Mouse (Mus musculus) stomach, postnatal 0 days (tissue): ENCODE measurements at regions not wholly inside any gene's neighbourhood (a gene's known extent, or its start where the extent isn't known, plus 50 kb on each side); places are given as distances from the start of the nearest gene placed in this dataset.

ENCODE experiments used
- ATAC-seq: fragments of 200-750 bp; cut with Nextera tagmentation; 2 replicates; pipeline ENCODE4 v1.8.0; 2017; ENCODE audit not compliant: low FRiP score, low TSS enrichment
- DNase-seq: peaks from one replicate; pipeline ENCODE4 v3.0.0-alpha.2; 2016; ENCODE audit warnings: low spot score
- H3K27ac ChIP-seq: fragments of 300-500 bp; sonication (generic); replicated peaks from 2 replicates; pipeline ENCODE4 v1.5.1; 2014; ENCODE audit warnings: mild to moderate bottlenecking, control low read depth
- H3K27me3 ChIP-seq: fragments of 300-500 bp; sonication (generic); 2 replicates; pipeline ENCODE4 v1.6.1; 2014; ENCODE audit warnings: low read length; ENCODE audit not compliant: control insufficient read depth, insufficient read depth
- H3K36me3 ChIP-seq: fragments of 300-500 bp; sonication (generic); 2 replicates; pipeline ENCODE4 v1.6.1; 2014; ENCODE audit warnings: low read length, mixed read lengths; ENCODE audit not compliant: control insufficient read depth, insufficient read depth
- H3K4me1 ChIP-seq: fragments of 300-500 bp; sonication (generic); replicated peaks from 2 replicates; pipeline ENCODE4 v1.6.1; 2014; ENCODE audit warnings: antibody characterized with exemption; ENCODE audit not compliant: control insufficient read depth, insufficient read depth
- H3K4me2 ChIP-seq: fragments of 300-500 bp; sonication (generic); replicated peaks from 2 replicates; pipeline ENCODE4 v1.6.1; 2014; ENCODE audit warnings: low read depth, mild to moderate bottlenecking, control low read depth, moderate library complexity
- H3K4me3 ChIP-seq: fragments of 300-500 bp; sonication (generic); 2 replicates; pipeline ENCODE4 v1.5.1; 2014; ENCODE audit warnings: low read depth, low read length, control low read depth
- H3K9ac ChIP-seq: fragments of 300-500 bp; sonication (generic); 2 replicates; pipeline ENCODE4 v1.6.1; 2014; ENCODE audit warnings: mild to moderate bottlenecking, low read length, control low read depth, mixed read lengths
- H3K9me3 ChIP-seq: fragments of 300-500 bp; sonication (generic); 2 replicates; pipeline ENCODE4 v1.6.1; 2016; ENCODE audit warnings: low read length; ENCODE audit not compliant: control insufficient read depth
- CTCF ChIP-seq: IDR thresholded peaks from 2 replicates; pipeline ENCODE4 v1.5.1; 2016; ENCODE audit warnings: antibody characterized with exemption, low read depth, mild to moderate bottlenecking, moderate library complexity
- EP300 ChIP-seq: optimal IDR thresholded peaks from 2 replicates; pipeline ENCODE3; 2016; ENCODE audit warnings: antibody characterized with exemption
- whole genome bisulfite sequencing: fragments of 180-500 bp; shearing (Covaris S2); extraction: QIAGEN DNeasy Blood & Tissue Kit; methylation state at CpG from one replicate; pipeline ENCODE4 v1.1.7; 2014; 5-methylcytosine and 5-hydroxymethylcytosine counted together

GRCm38 (mm10) chr12:38987819-38988218 is 208.6 kb downstream of the Etv1 start:
- H3K4me1 ChIP-seq, result no peaks in the 10 kb centered on the region
- no peak overlapping the region for H3K4me3 ChIP-seq
- no peak overlapping the region for H3K27ac ChIP-seq
- no peak overlapping the region for H3K9ac ChIP-seq
- no peaks in the 10 kb centered on the region for H3K9me3 ChIP-seq
- TF ChIP-seq EP300 (no peak), CTCF (no peak)
- H3K27me3 ChIP-seq, result no peaks in the 10 kb centered on the region
- no peak overlapping the region for H3K4me2 ChIP-seq
- DNase-seq, result no peak
- 94% methylated on average over 4 of the region's 4 CpGs for WGBS
- no peak for ATAC-seq
- H3K36me3 ChIP-seq, result no peaks in the 10 kb centered on the region

GRCm38 (mm10) chr12:39027179-39027578 is 248.0 kb downstream of the Etv1 start:
- Histone ChIP-seq H3K27ac (no peak overlapping the region), H3K4me3 (no peak overlapping the region), H3K36me3 (no peaks in the 10 kb centered on the region), H3K4me1 (no peaks in the 10 kb centered on the region), H3K27me3 (no peaks in the 10 kb centered on the region), H3K9me3 (no peaks in the 10 kb centered on the region), H3K4me2 (no peak overlapping the region), H3K9ac (no peak overlapping the region)
- TF ChIP-seq CTCF (no peak), EP300 (no peak)
- ATAC-seq (no peak), DNase-seq (no peak)
- WGBS, result 82% methylated on average over 2 of the region's 2 CpGs

- WGBS, result 84% methylated on average over 2 of the region's 2 CpGs
- ATAC-seq, result no peak
- DNase-seq, result no peak
- Histone ChIP-seq H3K27me3 (no peaks in the 10 kb centered on the region), H3K4me3 (no peak overlapping the region), H3K36me3 (no peaks in the 10 kb centered on the region), H3K4me1 (no peaks in the 10 kb centered on the region), H3K9me3 (no peaks in the 10 kb centered on the region), H3K27ac (no peak overlapping the region), H3K4me2 (no peak overlapping the region), H3K9ac (no peak overlapping the region)
- TF ChIP-seq CTCF, result no peak
- TF ChIP-seq EP300, result no peak
Observed at GRCm38 (mm10) chr12:39027948-39028347, 248.8 kb downstream of the Etv1 start.

GRCm38 (mm10) chr12:39033982-39034381 is 254.8 kb downstream of the Etv1 start:
- DNase-seq, result no peak
- Histone ChIP-seq H3K4me2 (no peak overlapping the region), H3K4me1 (no peaks in the 10 kb centered on the region), H3K9ac (no peak overlapping the region), H3K27ac (no peak overlapping the region), H3K4me3 (no peak overlapping the region), H3K36me3 (no peaks in the 10 kb centered on the region), H3K27me3 (no peaks in the 10 kb centered on the region), H3K9me3 (no peaks in the 10 kb centered on the region)
- WGBS, result 82% methylated on average over 3 of the region's 3 CpGs
- ATAC-seq, result no peak
- TF ChIP-seq CTCF (no peak), EP300 (no peak)

GRCm38 (mm10) chr12:39036466-39037037 is 257.4 kb downstream of the Etv1 start:
- H3K4me1 ChIP-seq, result no peaks in the 10 kb centered on the region
- no peak overlapping the region for H3K4me3 ChIP-seq
- no peak for DNase-seq
- no peaks in the 10 kb centered on the region for H3K27me3 ChIP-seq
- no peaks in the 10 kb centered on the region for H3K36me3 ChIP-seq
- 84% methylated on average over 2 of the region's 2 CpGs for WGBS
- H3K9ac ChIP-seq, result no peak overlapping the region
- no peak for TF ChIP-seq EP300
- TF ChIP-seq CTCF, result no peak
- no peak for ATAC-seq
- no peak overlapping the region for H3K4me2 ChIP-seq
- H3K9me3 ChIP-seq, result no peaks in the 10 kb centered on the region
- no peak overlapping the region for H3K27ac ChIP-seq

GRCm38 (mm10) chr12:39038077-39038476 is 258.9 kb downstream of the Etv1 start:
- no peak overlapping the region for H3K9ac ChIP-seq
- no peak overlapping the region for H3K4me2 ChIP-seq
- TF ChIP-seq CTCF (no peak), EP300 (no peak)
- WGBS, result 75% methylated on average over 3 of the region's 3 CpGs
- DNase-seq (no peak), ATAC-seq (no peak)
- no peaks in the 10 kb centered on the region for H3K4me1 ChIP-seq
- no peaks in the 10 kb centered on the region for H3K36me3 ChIP-seq
- no peak overlapping the region for H3K27ac ChIP-seq
- H3K27me3 ChIP-seq, result no peaks in the 10 kb centered on the region
- H3K9me3 ChIP-seq, result no peaks in the 10 kb centered on the region
- no peak overlapping the region for H3K4me3 ChIP-seq
